Mouse (Mus musculus) right cerebral cortex, adult 2 months (tissue): ENCODE results near the gene Rgs7.

ENCODE experiments used
- DNase-seq, 2 experiments: peaks; one replicate each; pipeline ENCODE4 v3.0.0; 2021 to 2022; ENCODE audit warnings: low spot score in 2 of 2

Gene Rgs7

GRCm38 (mm10) chr1:175178733-175179132, 313.6 kb downstream of the Rgs7 start:
- DNase-seq = no peak

DNA sequence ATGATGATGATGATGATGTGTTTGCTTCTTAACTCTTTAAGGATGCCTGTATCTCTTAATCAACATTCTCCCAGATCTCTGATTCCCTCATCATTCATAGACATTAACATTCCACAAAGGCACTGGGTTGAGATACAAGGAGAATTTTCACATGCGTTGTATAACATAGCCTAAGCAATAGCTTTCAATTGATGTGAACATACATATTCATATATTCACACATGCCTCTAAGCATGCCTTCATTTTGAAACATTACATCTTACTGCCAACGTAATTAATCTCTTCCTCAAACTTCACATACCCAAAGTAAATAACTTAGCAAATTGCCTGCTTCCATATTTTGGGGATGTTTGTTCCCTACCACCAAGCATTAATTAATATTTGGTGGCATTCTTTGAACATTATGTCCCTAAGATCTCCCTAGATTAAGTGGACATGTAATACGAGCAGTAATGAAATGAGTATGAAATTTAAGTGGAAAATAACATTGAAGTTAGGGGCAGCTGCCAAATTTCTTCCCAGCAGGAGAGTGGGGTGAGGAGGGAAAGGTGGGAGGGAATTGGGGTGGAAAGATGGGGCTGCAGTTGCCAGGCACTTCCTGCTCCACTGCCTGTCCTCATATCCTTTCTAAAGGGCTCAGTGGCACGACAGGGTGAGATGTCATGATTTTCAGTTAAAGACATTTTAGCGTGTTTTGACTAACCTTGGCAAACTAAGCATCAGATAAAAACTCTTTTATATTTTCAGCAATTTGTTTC, 317.2 kb downstream of the Rgs7 start:
- DNase-seq = no peak

DNA sequence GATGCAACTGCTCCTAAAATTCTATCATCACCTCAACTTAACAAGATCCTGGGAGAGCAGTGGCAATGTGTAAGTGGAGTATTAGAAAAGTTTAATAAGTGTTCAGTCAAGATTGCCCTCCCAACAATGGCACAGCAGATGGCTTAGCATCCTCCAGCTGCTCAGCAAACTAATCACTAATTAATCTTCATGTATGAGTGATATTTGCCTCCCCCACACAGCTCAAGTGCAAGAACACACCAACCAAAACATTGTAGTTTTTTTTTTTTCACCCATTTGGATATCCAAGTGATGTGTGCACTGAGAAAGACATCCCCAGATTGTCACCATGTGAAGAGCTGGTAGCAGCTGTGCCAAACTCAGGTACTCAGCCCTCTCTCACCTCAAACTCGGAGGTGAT, 336.8 kb downstream of the Rgs7 start:
- peak in 1 of 2 experiments; percentile 20 for DNase-seq

GRCm38 (mm10) chr1:175143051-175143450, 349.2 kb downstream of the Rgs7 start:
- peak; percentile 23 to 25 for DNase-seq

DNA sequence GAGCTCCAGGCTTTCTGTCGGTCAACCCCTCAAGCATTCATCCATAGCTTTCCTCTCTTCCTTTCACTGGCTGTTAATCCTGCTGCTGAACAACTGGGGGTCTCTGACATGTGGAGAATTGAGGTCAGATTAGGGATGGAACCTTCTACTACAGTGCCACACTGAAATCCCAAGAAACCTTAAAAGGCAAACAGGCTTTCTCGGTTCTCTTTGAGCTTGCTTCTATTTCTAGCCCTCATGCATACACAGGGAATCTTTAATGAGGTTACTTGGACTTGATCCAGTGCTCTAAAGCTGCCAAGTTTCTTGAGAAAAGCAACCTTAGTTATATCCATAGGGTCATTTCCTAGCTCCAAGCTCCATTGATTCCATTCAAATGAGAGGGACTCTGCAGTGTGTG, 363.8 kb downstream of the Rgs7 start:
- peak; percentile 30 for DNase-seq

DNA sequence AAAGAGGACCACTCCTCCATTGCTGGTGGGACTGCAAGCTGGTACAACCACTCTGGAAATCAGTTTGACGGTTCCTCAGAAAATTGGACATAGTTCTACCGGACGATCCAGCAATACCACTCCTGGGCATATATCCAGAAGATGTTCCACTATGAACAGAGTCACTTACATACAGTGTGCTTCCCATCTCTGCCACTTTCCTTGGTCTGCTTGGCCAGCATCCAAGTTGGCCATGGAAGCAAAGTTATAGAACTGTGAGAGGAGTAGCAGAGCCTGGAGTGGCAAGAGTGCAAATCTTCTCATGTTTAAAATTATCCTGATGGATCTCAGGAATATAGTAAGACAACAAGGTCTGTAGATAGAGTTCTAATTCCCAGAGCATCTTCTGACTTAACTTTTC, 367.9 kb downstream of the Rgs7 start:
- DNase-seq = no peak

DNA sequence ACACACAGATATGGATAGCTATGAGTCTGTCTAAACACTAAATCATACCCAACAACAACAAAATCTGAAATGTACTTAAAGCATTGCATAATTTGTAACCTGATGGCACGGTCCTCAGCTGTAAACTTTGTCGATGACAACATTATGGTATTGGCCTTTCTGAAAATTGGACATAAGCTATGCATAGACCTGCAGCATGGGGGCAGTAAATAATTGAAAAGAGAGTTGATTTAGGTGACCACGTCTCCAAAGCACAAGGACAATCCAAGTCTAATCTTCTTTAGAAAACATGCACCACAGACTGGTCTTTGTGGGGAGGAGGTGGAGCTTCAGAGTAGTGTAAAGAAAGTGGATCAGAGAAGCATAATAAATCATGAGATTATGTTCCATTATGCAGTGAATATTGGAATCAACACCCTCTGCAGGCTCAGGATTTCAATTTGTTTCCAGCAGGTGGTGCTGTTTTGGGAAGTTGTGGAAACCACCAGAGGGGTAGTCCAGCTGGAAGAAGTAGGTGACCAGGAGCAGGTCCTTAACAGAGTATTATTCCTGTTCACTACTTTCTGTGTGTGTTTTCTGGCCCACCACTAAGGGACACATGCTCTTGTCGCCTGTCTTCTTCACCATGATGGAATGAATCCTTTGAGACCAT, 373.3 kb downstream of the Rgs7 start:
- DNase-seq = no peak

GRCm38 (mm10) chr1:175108270-175108860, 383.9 kb downstream of the Rgs7 start:
- DNase-seq = peak in 1 of 2 experiments; percentile 30

GRCm38 (mm10) chr1:175106315-175106714, 386.0 kb downstream of the Rgs7 start:
- no peak for DNase-seq

- DNase-seq = no peak
Observed at GRCm38 (mm10) chr1:175105426-175105825, 386.9 kb downstream of the Rgs7 start.

DNA sequence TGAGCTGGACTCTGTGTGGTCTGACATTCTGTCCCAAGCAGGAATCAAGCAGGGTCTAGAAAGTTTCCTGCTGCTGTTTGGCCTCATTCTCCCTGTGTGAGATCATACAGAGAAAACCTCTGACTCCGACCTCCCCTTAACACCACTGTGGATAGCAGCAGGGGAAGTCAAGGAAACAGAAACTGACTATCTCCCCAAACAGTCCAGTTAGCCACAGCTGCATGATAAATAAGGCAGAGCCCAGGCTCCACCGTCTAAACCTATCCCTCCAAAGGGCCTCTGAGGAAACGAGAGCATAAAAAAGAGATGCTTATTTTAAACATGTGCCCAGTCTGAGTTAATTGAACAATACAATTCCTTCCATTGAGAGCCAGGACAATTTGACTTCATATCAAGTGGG, 395.3 kb downstream of the Rgs7 start:
- no peak for DNase-seq

- no peak for DNase-seq
Observed at GRCm38 (mm10) chr1:175082104-175082503, 410.2 kb downstream of the Rgs7 start.

DNA sequence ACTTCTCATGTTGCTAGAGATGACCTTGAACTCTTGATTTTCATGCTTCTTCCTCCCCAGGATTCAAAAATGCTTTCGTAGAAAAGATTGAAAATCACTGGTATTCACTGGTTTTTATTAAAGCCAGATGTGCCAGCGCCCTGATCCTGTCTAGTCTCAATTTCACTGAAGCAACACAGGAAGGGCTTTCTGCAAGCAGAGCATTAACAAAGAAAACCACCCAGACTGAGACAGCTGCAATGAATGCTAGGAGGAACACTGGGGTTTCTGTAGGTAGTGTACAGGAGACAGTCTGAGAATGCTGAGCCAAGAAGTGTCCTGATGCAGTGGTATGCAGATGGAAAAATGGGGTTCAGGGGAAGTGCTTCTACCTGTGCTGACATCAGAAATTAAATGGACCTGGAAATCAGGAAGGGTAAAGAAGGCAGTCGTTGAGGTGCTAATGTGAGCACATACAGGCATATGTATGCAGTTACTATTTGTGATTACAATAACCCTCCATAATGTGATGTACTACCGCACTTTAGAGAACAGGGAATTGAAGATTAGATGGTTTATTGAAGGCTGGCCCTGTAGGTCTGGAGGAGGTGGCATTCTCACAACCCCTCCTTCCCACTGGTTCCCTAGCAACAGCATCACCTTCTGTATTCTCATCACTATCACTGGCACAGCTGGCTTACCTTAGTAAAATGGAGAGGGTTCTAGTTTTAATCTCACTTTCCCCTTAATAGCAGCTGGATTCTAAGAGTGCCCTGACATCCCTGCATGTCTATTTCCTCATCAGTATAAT, 412.3 kb downstream of the Rgs7 start:
- DNase-seq = no peak

GRCm38 (mm10) chr1:175073500-175074232, 418.6 kb downstream of the Rgs7 start:
- no peak for DNase-seq

- DNase-seq = peak; percentile 36 to 49
Observed at GRCm38 (mm10) chr1:175069758-175070290, 422.5 kb downstream of the Rgs7 start.

GRCm38 (mm10) chr1:175049121-175049520, 443.2 kb downstream of the Rgs7 start:
- DNase-seq = no peak

GRCm38 (mm10) chr1:175041167-175041817, 451.0 kb downstream of the Rgs7 start:
- DNase-seq = peak; percentile 65 to 78

DNA sequence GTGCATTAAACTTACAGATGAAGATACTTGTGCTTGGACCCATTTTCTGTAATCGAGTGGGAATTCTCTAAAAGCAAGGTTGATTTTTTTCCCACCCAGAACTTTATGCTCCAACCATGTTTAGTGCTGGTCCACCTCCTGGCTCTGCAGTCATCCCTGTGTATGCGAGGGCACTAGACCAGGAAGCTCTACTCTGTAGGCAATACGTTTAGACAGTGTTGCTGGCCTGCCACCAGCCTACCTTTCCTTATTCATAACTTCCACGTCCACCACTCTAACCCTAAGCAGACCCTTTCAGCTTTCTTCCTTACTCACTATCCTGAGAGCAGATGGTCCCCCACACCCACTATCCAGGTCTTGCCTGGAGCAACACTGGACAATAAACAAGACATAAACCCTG, 452.3 kb downstream of the Rgs7 start:
- no peak for DNase-seq

- DNase-seq = no peak
Observed at GRCm38 (mm10) chr1:175039567-175039966, 452.7 kb downstream of the Rgs7 start.

- no peak for DNase-seq
Observed at GRCm38 (mm10) chr1:175035461-175035860, 456.8 kb downstream of the Rgs7 start.

DNA sequence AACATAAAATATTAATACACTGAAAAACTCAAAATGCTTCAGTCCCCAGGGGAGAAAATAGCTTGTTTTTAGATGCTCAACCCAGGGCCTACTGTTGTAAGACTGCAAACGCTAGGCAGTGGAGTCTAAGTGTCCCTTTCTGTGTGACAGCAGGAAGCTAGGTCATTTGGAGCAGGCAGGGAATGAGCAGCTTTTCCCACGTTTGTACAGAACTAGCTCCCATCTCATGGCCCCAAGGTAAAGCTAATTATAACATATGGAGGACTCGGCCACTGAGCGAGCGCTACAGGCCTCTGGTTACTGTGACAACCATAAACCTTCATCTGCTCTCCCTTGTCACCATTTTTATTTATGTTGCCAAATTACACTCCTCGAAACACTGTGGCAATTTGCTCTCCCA, 460.3 kb downstream of the Rgs7 start:
- no peak for DNase-seq
